Mouse (Mus musculus) midbrain, embryonic 14.5 days (tissue): ENCODE measurements at regions not wholly inside any gene's neighbourhood (a gene's known extent, or its start where the extent isn't known, plus 50 kb on each side); places are given as distances from the start of the nearest gene placed in this dataset.

Experiments used
- ATAC-seq: fragments of 200-750 bp; cut with Nextera tagmentation; 2 replicates; pipeline ENCODE4 v1.8.0; 2017; ENCODE audit warnings: moderate number of reproducible peaks, moderate library complexity; ENCODE audit not compliant: low FRiP score, low TSS enrichment
- DNase-seq: peaks from one replicate; pipeline ENCODE4 v3.0.0-alpha.2; 2015
- H3K27ac ChIP-seq: fragments of 300-500 bp; sonication (generic); replicated peaks from 2 replicates; pipeline ENCODE4 v1.5.1; 2014; ENCODE audit warnings: mild to moderate bottlenecking, low read depth, low read length, moderate library complexity
- H3K27me3 ChIP-seq: fragments of 300-500 bp; sonication (generic); 2 replicates; pipeline ENCODE4 v1.6.1; 2014; ENCODE audit warnings: low read length, control low read depth, mixed read lengths; ENCODE audit not compliant: control insufficient read depth, insufficient read depth
- H3K36me3 ChIP-seq: fragments of 300-500 bp; sonication (generic); 2 replicates; pipeline ENCODE4 v1.6.1; 2014; ENCODE audit warnings: low read length, control low read depth; ENCODE audit not compliant: control insufficient read depth, insufficient read depth
- H3K4me1 ChIP-seq: fragments of 300-500 bp; sonication (generic); 2 replicates; pipeline ENCODE4 v1.6.1; 2014; ENCODE audit warnings: mild to moderate bottlenecking, antibody characterized with exemption, low read length, control low read depth; ENCODE audit not compliant: control insufficient read depth, insufficient read depth
- H3K4me2 ChIP-seq: fragments of 300-500 bp; sonication (generic); 2 replicates; pipeline ENCODE4 v1.6.1; 2014; ENCODE audit warnings: mild to moderate bottlenecking, low read length, moderate library complexity
- H3K4me3 ChIP-seq: fragments of 300-500 bp; sonication (generic); replicated peaks from 2 replicates; pipeline ENCODE4 v1.5.1; 2014; ENCODE audit warnings: low read depth, low read length
- H3K9ac ChIP-seq: fragments of 300-500 bp; sonication (generic); replicated peaks from 2 replicates; pipeline ENCODE4 v1.6.1; 2014; ENCODE audit warnings: mild to moderate bottlenecking, low read length, moderate library complexity
- H3K9me3 ChIP-seq: fragments of 300-500 bp; sonication (generic); 2 replicates; pipeline ENCODE4 v1.6.1; 2016; ENCODE audit warnings: low read length, control low read depth, mixed read lengths; ENCODE audit not compliant: control insufficient read depth
- WGBS: fragments of 180-500 bp; shearing (Covaris S2); extraction: QIAGEN DNeasy Blood & Tissue Kit; methylation state at CpG from one replicate; pipeline ENCODE4 v1.1.7; 2014; 5-methylcytosine and 5-hydroxymethylcytosine counted together

GRCm38 (mm10) chr7:72974384-72974783 lies 400.9 kb upstream of the Rgma start:
- Histone ChIP-seq H3K27me3 (no peaks in the 10 kb centered on the region), H3K27ac (no peak overlapping the region), H3K4me2 (no peak overlapping the region), H3K4me3 (no peak overlapping the region), H3K9me3 (no peaks in the 10 kb centered on the region), H3K9ac (no peak overlapping the region), H3K36me3 (no peaks in the 10 kb centered on the region), H3K4me1 (no peaks in the 10 kb centered on the region)
- DNase-seq, result no peak
- WGBS, result 84% methylated on average over 3 of the region's 3 CpGs
- no peak for ATAC-seq

- Histone ChIP-seq H3K9ac (no peak overlapping the region), H3K27ac (no peak overlapping the region), H3K9me3 (0 out of 2 replicates have a peak, but pooled peaks cover 3% of the 10 kb centered on the region), H3K4me2 (no peak overlapping the region), H3K27me3 (no peaks in the 10 kb centered on the region), H3K4me3 (no peak overlapping the region), H3K36me3 (no peaks in the 10 kb centered on the region), H3K4me1 (no peaks in the 10 kb centered on the region)
- WGBS, result 85% methylated on average over 8 of the region's 8 CpGs
- DNase-seq (no peak), ATAC-seq (no peak)
Observed at GRCm38 (mm10) chr7:72990559-72991429, 384.5 kb upstream of the Rgma start.

- H3K4me2 ChIP-seq, result no peak overlapping the region
- no peak overlapping the region for H3K9ac ChIP-seq
- no peak overlapping the region for H3K4me3 ChIP-seq
- H3K9me3 ChIP-seq, result no peaks in the 10 kb centered on the region
- no peaks in the 10 kb centered on the region for H3K4me1 ChIP-seq
- ATAC-seq (no peak), DNase-seq (peak; percentile 13)
- 0 out of 2 replicates have a peak overlapping the region, but pooled peaks have one; percentile 13 for H3K27ac ChIP-seq
- no peaks in the 10 kb centered on the region for H3K27me3 ChIP-seq
- H3K36me3 ChIP-seq, result no peaks in the 10 kb centered on the region
- WGBS, result 39% methylated on average over 5 of the region's 5 CpGs
Observed at GRCm38 (mm10) chr7:72998374-72998773, 376.9 kb upstream of the Rgma start.

GRCm38 (mm10) chr7:73019151-73019550 lies 356.2 kb upstream of the Rgma start:
- Histone ChIP-seq H3K9ac (no peak overlapping the region), H3K9me3 (no peaks in the 10 kb centered on the region), H3K27me3 (no peaks in the 10 kb centered on the region), H3K27ac (no peak overlapping the region), H3K4me2 (no peak overlapping the region), H3K36me3 (no peaks in the 10 kb centered on the region), H3K4me1 (no peaks in the 10 kb centered on the region), H3K4me3 (no peak overlapping the region)
- ATAC-seq, result no peak
- no peak for DNase-seq
- WGBS, result 86% methylated on average over 3 of the region's 3 CpGs

- H3K36me3 ChIP-seq, result no peaks in the 10 kb centered on the region
- no peak overlapping the region for H3K9ac ChIP-seq
- H3K4me1 ChIP-seq, result no peaks in the 10 kb centered on the region
- ATAC-seq (no peak), DNase-seq (peak; percentile 22)
- H3K4me3 ChIP-seq, result no peak overlapping the region
- no peaks in the 10 kb centered on the region for H3K9me3 ChIP-seq
- WGBS, result 25% methylated on average over 1 of the region's 1 CpGs
- H3K4me2 ChIP-seq, result no peak overlapping the region
- no peaks in the 10 kb centered on the region for H3K27me3 ChIP-seq
- H3K27ac ChIP-seq, result peak overlapping the region; percentile 14; the same call in 1 of the 2 replicates
Observed at GRCm38 (mm10) chr7:73019764-73020354, 355.4 kb upstream of the Rgma start.

GRCm38 (mm10) chr7:73021786-73022185 lies 353.5 kb upstream of the Rgma start:
- WGBS, result 60% methylated on average over 2 of the region's 2 CpGs

GRCm38 (mm10) chr7:73025640-73026039 lies 349.7 kb upstream of the Rgma start:
- WGBS, result 87% methylated on average over 5 of the region's 5 CpGs
- Histone ChIP-seq H3K36me3 (no peaks in the 10 kb centered on the region), H3K27me3 (no peaks in the 10 kb centered on the region), H3K4me1 (no peaks in the 10 kb centered on the region), H3K4me2 (no peak overlapping the region), H3K9ac (no peak overlapping the region), H3K9me3 (no peaks in the 10 kb centered on the region), H3K27ac (no peak overlapping the region), H3K4me3 (no peak overlapping the region)
- no peak for DNase-seq
- no peak for ATAC-seq

More at GRCm38 (mm10) chr7:73021786-73022185, 353.5 kb upstream of the Rgma start:
- ATAC-seq (no peak), DNase-seq (no peak)
- no peak overlapping the region for H3K9ac ChIP-seq
- H3K9me3 ChIP-seq, result no peaks in the 10 kb centered on the region
- H3K4me2 ChIP-seq, result no peak overlapping the region
- H3K4me3 ChIP-seq, result no peak overlapping the region
- no peaks in the 10 kb centered on the region for H3K27me3 ChIP-seq
- H3K36me3 ChIP-seq, result no peaks in the 10 kb centered on the region
- H3K4me1 ChIP-seq, result no peaks in the 10 kb centered on the region
- no peak overlapping the region for H3K27ac ChIP-seq

- WGBS, result 91% methylated on average over 6 of the region's 6 CpGs
- H3K4me2 ChIP-seq, result no peak overlapping the region
- no peak for ATAC-seq
- H3K27ac ChIP-seq, result no peak overlapping the region
- H3K4me1 ChIP-seq, result 0 out of 2 replicates have a peak, but pooled peaks cover 4% of the 10 kb centered on the region
- no peak overlapping the region for H3K9ac ChIP-seq
- H3K4me3 ChIP-seq, result no peak overlapping the region
- H3K27me3 ChIP-seq, result no peaks in the 10 kb centered on the region
- H3K9me3 ChIP-seq, result no peaks in the 10 kb centered on the region
- DNase-seq, result no peak
- no peaks in the 10 kb centered on the region for H3K36me3 ChIP-seq
Observed at GRCm38 (mm10) chr7:73028952-73029351, 346.4 kb upstream of the Rgma start.

- H3K27ac ChIP-seq, result no peak overlapping the region
- WGBS, result 83% methylated on average over 5 of the region's 5 CpGs
- ATAC-seq, result no peak
Observed at GRCm38 (mm10) chr7:73031407-73031806, 343.9 kb upstream of the Rgma start.

More at GRCm38 (mm10) chr7:73031407-73031806, 343.9 kb upstream of the Rgma start:
- H3K4me1 ChIP-seq, result 0 out of 2 replicates have a peak, but pooled peaks cover 4% of the 10 kb centered on the region
- no peaks in the 10 kb centered on the region for H3K27me3 ChIP-seq
- no peak for DNase-seq
- no peak overlapping the region for H3K4me3 ChIP-seq
- H3K9me3 ChIP-seq, result no peaks in the 10 kb centered on the region
- no peak overlapping the region for H3K9ac ChIP-seq
- no peaks in the 10 kb centered on the region for H3K36me3 ChIP-seq
- no peak overlapping the region for H3K4me2 ChIP-seq
